Mouse (Mus musculus): ENCODE results near the gene Enox1. TPM values are rescaled to one million over a fixed set of nuclear protein-coding genes. Genes with fewer than 3 reads are reported as not detected.

The Enox1 gene
- polyA plus RNA-seq, 1 experiment, result not detected

- TF ChIP-seq GATA1 (IDR thresholded peaks at IDR 0.05; ENCODE audit: low read length) (no peak), TAL1 (IDR thresholded peaks at IDR 0.05; ENCODE audit: low read length) (no peak)
- Histone ChIP-seq H3K9me3 (ENCODE audit: control insufficient read depth, low read length) (no peaks in the 10 kb centered on the region), H3K4me3 (replicated peaks) (no peak overlapping the region), H3K36me3 (ENCODE audit: control insufficient read depth) (no peaks in the 10 kb centered on the region), H3K27me3 (ENCODE audit: control insufficient read depth) (no peaks in the 10 kb centered on the region), H3K4me1 (ENCODE audit: control insufficient read depth) (no peaks in the 10 kb centered on the region)
Observed at GRCm38 (mm10) chr14:77470577-77470976, 314.0 kb downstream of the Enox1 start.

GRCm38 (mm10) chr14:77473501-77473900 is 316.9 kb downstream of the Enox1 start:
- Histone ChIP-seq H3K4me1 (ENCODE audit: control insufficient read depth) (no peaks in the 10 kb centered on the region), H3K9me3 (ENCODE audit: control insufficient read depth, low read length) (no peaks in the 10 kb centered on the region), H3K4me3 (replicated peaks) (no peak overlapping the region), H3K36me3 (ENCODE audit: control insufficient read depth) (no peaks in the 10 kb centered on the region), H3K27me3 (ENCODE audit: control insufficient read depth) (no peaks in the 10 kb centered on the region)
- TF ChIP-seq GATA1 (IDR thresholded peaks at IDR 0.05; ENCODE audit: low read length) (no peak), TAL1 (IDR thresholded peaks at IDR 0.05; ENCODE audit: low read length) (no peak)

GRCm38 (mm10) chr14:77474026-77474425 is 317.5 kb downstream of the Enox1 start:
- no peaks in the 10 kb centered on the region for H3K4me1 ChIP-seq (ENCODE audit: control insufficient read depth)
- no peaks in the 10 kb centered on the region for H3K36me3 ChIP-seq (ENCODE audit: control insufficient read depth)
- TF ChIP-seq GATA1 (IDR thresholded peaks at IDR 0.05; ENCODE audit: low read length), result no peak
- TF ChIP-seq TAL1 (IDR thresholded peaks at IDR 0.05; ENCODE audit: low read length), result no peak
- no peaks in the 10 kb centered on the region for H3K27me3 ChIP-seq (ENCODE audit: control insufficient read depth)
- no peaks in the 10 kb centered on the region for H3K9me3 ChIP-seq (ENCODE audit: control insufficient read depth, low read length)
- H3K4me3 ChIP-seq (replicated peaks), result no peak overlapping the region

- H3K27me3 ChIP-seq (ENCODE audit: control insufficient read depth), result no peaks in the 10 kb centered on the region
Observed at GRCm38 (mm10) chr14:77475134-77475820, 318.7 kb downstream of the Enox1 start.

GRCm38 (mm10) chr14:77477704-77478103 is 321.1 kb downstream of the Enox1 start:
- Histone ChIP-seq H3K4me3 (replicated peaks) (no peak overlapping the region), H3K27me3 (ENCODE audit: control insufficient read depth) (no peaks in the 10 kb centered on the region), H3K36me3 (ENCODE audit: control insufficient read depth) (no peaks in the 10 kb centered on the region), H3K9me3 (ENCODE audit: control insufficient read depth, low read length) (peaks cover 2% of the 10 kb centered on the region; the same call in 1 of the 2 replicates), H3K4me1 (ENCODE audit: control insufficient read depth) (no peaks in the 10 kb centered on the region)
- TF ChIP-seq TAL1 (IDR thresholded peaks at IDR 0.05; ENCODE audit: low read length) (no peak), GATA1 (IDR thresholded peaks at IDR 0.05; ENCODE audit: low read length) (no peak)

More at GRCm38 (mm10) chr14:77475134-77475820, 318.7 kb downstream of the Enox1 start:
- TF ChIP-seq GATA1 (IDR thresholded peaks at IDR 0.05; ENCODE audit: low read length), result no peak
- Histone ChIP-seq H3K36me3 (ENCODE audit: control insufficient read depth) (no peaks in the 10 kb centered on the region), H3K9me3 (ENCODE audit: control insufficient read depth, low read length) (no peaks in the 10 kb centered on the region), H3K4me3 (replicated peaks) (no peak overlapping the region), H3K4me1 (ENCODE audit: control insufficient read depth) (no peaks in the 10 kb centered on the region)

- Histone ChIP-seq H3K4me3 (replicated peaks) (no peak overlapping the region), H3K36me3 (ENCODE audit: control insufficient read depth) (no peaks in the 10 kb centered on the region), H3K9me3 (ENCODE audit: control insufficient read depth, low read length) (peaks cover 4% of the 10 kb centered on the region; the same call in 1 of the 2 replicates), H3K4me1 (ENCODE audit: control insufficient read depth) (no peaks in the 10 kb centered on the region), H3K27me3 (ENCODE audit: control insufficient read depth) (no peaks in the 10 kb centered on the region)
- TF ChIP-seq TAL1 (IDR thresholded peaks at IDR 0.05; ENCODE audit: low read length) (no peak), GATA1 (IDR thresholded peaks at IDR 0.05; ENCODE audit: low read length) (no peak)
Observed at GRCm38 (mm10) chr14:77478210-77478609, 321.6 kb downstream of the Enox1 start.

- no peaks in the 10 kb centered on the region for H3K36me3 ChIP-seq (ENCODE audit: control insufficient read depth)
- H3K4me3 ChIP-seq (replicated peaks), result no peak overlapping the region
- H3K9me3 ChIP-seq (ENCODE audit: control insufficient read depth, low read length), result peaks cover 5% of the 10 kb centered on the region; the same call in 1 of the 2 replicates
- no peak for TF ChIP-seq TAL1 (IDR thresholded peaks at IDR 0.05; ENCODE audit: low read length)
- no peak for TF ChIP-seq GATA1 (IDR thresholded peaks at IDR 0.05; ENCODE audit: low read length)
- H3K4me1 ChIP-seq (ENCODE audit: control insufficient read depth), result no peaks in the 10 kb centered on the region
- H3K27me3 ChIP-seq (ENCODE audit: control insufficient read depth), result no peaks in the 10 kb centered on the region
Observed at GRCm38 (mm10) chr14:77478692-77479091, 322.1 kb downstream of the Enox1 start.

GRCm38 (mm10) chr14:77483076-77483475 is 326.5 kb downstream of the Enox1 start:
- peaks cover 5% of the 10 kb centered on the region; the same call in 1 of the 2 replicates for H3K9me3 ChIP-seq (ENCODE audit: control insufficient read depth, low read length)
- no peak overlapping the region for H3K4me3 ChIP-seq (replicated peaks)

GRCm38 (mm10) chr14:77484951-77485447 is 328.4 kb downstream of the Enox1 start:
- H3K4me1 ChIP-seq (ENCODE audit: control insufficient read depth), result no peaks in the 10 kb centered on the region
- peaks cover 5% of the 10 kb centered on the region; the same call in 1 of the 2 replicates for H3K9me3 ChIP-seq (ENCODE audit: control insufficient read depth, low read length)
- no peak for TF ChIP-seq TAL1 (IDR thresholded peaks at IDR 0.05; ENCODE audit: low read length)
- no peak for TF ChIP-seq GATA1 (IDR thresholded peaks at IDR 0.05; ENCODE audit: low read length)
- no peaks in the 10 kb centered on the region for H3K27me3 ChIP-seq (ENCODE audit: control insufficient read depth)
- no peak overlapping the region for H3K4me3 ChIP-seq (replicated peaks)
- no peaks in the 10 kb centered on the region for H3K36me3 ChIP-seq (ENCODE audit: control insufficient read depth)

More at GRCm38 (mm10) chr14:77483076-77483475, 326.5 kb downstream of the Enox1 start:
- no peaks in the 10 kb centered on the region for H3K27me3 ChIP-seq (ENCODE audit: control insufficient read depth)
- TF ChIP-seq GATA1 (IDR thresholded peaks at IDR 0.05; ENCODE audit: low read length) (no peak), TAL1 (IDR thresholded peaks at IDR 0.05; ENCODE audit: low read length) (no peak)
- H3K36me3 ChIP-seq (ENCODE audit: control insufficient read depth), result no peaks in the 10 kb centered on the region
- no peaks in the 10 kb centered on the region for H3K4me1 ChIP-seq (ENCODE audit: control insufficient read depth)
